Mouse (Mus musculus) olfactory bulb, adult 2 months (tissue): ENCODE measurements around the gene Pkdcc. TPM values are rescaled to one million over a fixed set of nuclear protein-coding genes. Genes with fewer than 3 reads are reported as not detected.

Experiments used
- H3K27ac ChIP-seq: fragments of 200-500 bp; 2 replicates; pipeline ENCODE4 v1.5.1; 2012; ENCODE audit warnings: low read depth, low read length; ENCODE audit not compliant: insufficient read depth
- H3K4me1 ChIP-seq: fragments of 200-500 bp; 2 replicates; pipeline ENCODE4 v1.6.1; 2012; ENCODE audit warnings: low read length; ENCODE audit not compliant: control insufficient read depth, insufficient read depth
- H3K4me3 ChIP-seq: fragments of 200-500 bp; 2 replicates; pipeline ENCODE4 v1.5.1; 2012; ENCODE audit warnings: mild to moderate bottlenecking, low read depth, low read length, moderate library complexity; ENCODE audit not compliant: insufficient read depth
- CTCF ChIP-seq: fragments of 200-500 bp; IDR thresholded peaks from 2 replicates; pipeline ENCODE4 v1.5.1; 2012; ENCODE audit warnings: low read depth, mild to moderate bottlenecking, low read length, moderate library complexity; ENCODE audit not compliant: insufficient read depth
- POLR2A ChIP-seq: fragments of 200-500 bp; IDR thresholded peaks from 2 replicates; pipeline ENCODE4 v1.6.1; 2012; ENCODE audit warnings: mild to moderate bottlenecking, low read depth, low read length, moderate library complexity; ENCODE audit not compliant: insufficient read depth
- WGBS: fragments of 180-500 bp; shearing (Covaris S2); methylation state at CpG from one replicate; pipeline ENCODE4 v1.1.7; 2018; 5-methylcytosine and 5-hydroxymethylcytosine counted together
- polyA plus RNA-seq: library from polyadenylated mRNA; stranded (reverse); fragments of >200 nt; gene quantifications from 2 replicates; pipeline ENCODE4 v1.2.4, GENCODE M21; 2012; ENCODE audit warnings: low replicate concordance; ENCODE audit not compliant: missing spikeins, insufficient read depth, insufficient read length

Gene Pkdcc
- polyA plus RNA-seq, result not detected in 2 replicates

DNA sequence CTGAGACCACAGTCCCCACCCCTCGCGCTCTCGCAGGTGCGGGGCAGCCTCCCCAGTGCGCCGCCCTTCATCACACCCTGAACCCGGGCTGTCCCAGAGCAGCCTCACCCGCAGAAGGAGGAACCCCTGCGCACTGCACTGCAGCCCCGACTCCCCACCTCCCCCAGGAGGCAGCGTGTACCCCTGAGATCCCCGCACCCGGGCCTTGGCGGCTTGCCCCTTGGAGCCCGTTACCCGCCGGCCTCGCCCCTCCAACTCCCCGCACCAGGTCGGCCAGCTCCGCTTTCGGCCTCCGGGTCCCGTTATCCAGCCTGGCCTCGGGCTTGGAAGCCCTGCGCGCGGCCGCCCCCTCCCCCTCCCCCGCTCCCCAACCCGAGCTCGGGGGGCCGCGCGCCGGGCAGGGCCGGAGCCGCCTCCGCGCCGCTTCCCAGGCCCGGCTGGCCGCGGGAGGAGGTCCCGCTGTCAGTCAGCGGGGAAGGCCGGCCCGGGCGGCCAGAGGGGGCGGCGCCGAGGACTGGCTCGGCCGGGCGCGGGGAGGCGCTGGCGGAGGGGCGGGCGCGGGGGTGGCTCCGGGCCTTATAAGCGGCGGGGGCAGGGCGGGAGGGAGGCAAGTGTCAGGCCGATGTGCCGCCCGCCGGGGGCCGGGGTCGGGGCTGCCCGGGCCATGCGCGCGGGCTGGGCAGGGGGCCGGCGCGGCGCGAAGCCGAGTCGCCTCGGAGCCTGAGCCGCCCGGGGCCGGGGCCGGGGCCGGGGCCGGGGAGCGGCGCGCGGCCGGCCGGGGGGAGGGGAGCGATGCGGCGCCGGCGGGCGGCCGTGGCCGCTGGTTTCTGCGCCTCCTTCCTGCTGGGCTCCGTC, at the start of gene Pkdcc:
Pkdcc (plus strand) TSS at position 619 of the 855 bp plus-strand sequence.
- H3K4me1 ChIP-seq, result peaks cover 24% of the 10 kb centered on the region
- no peak within 1 kb of the TSS for H3K27ac ChIP-seq
- no peak for TF ChIP-seq POLR2A
- H3K4me3 ChIP-seq, result peak within 1 kb of the TSS; percentile 62
- WGBS, result 2% methylated on average over 88 of the region's 105 CpGs

DNA sequence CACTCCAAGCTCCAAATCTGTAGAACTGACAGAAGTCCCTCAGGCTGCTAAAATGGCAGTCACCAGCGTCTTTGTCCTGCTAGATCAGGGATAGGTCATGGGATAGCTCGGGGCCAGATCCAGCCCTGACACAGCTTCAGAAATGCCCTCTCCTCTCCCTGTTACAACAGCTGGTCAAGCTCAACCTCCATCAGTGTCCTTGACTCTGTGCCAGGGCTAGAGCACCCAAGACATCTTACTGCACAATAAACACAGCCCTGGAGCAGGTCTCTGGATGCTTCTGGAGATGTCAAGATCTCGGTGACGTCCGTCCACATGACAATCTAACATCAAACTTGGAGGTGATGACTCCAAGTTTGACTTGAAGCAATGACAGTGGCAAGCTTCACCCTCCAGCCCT, 48.9 kb upstream of the Pkdcc start:
- TF ChIP-seq CTCF, result no peak
- TF ChIP-seq POLR2A, result no peak
- H3K4me1 ChIP-seq, result peaks cover 2% of the 10 kb centered on the region; the same call in 1 of the 2 replicates
- WGBS, result 87% methylated on average over 5 of the region's 5 CpGs
- no peak overlapping the region for H3K27ac ChIP-seq
- no peak overlapping the region for H3K4me3 ChIP-seq

DNA sequence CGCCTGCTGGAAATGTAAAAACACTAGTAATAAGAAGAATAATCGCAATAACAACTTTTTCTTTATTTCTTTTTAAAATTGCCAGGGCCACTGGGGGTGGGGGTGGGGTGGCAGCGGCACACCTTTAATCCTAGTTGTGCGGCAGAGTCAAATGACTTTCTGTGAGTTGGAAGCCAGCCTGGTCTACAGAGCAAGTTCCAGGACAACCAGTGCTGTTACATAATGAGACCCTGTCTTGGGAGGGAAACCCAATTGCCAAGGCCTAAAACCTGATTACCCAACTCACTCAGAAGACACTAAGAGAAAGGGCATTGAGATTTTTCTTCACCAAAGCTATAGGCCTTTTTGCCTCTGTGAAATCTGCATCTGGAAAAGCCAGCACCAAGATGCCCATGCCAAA, 38.9 kb upstream of the Pkdcc start:
- H3K4me1 ChIP-seq, result no peaks in the 10 kb centered on the region
- TF ChIP-seq POLR2A (no peak), CTCF (no peak)
- whole genome bisulfite sequencing, result 91% methylated on average over 4 of the region's 4 CpGs
- H3K27ac ChIP-seq, result no peak overlapping the region
- no peak overlapping the region for H3K4me3 ChIP-seq

DNA sequence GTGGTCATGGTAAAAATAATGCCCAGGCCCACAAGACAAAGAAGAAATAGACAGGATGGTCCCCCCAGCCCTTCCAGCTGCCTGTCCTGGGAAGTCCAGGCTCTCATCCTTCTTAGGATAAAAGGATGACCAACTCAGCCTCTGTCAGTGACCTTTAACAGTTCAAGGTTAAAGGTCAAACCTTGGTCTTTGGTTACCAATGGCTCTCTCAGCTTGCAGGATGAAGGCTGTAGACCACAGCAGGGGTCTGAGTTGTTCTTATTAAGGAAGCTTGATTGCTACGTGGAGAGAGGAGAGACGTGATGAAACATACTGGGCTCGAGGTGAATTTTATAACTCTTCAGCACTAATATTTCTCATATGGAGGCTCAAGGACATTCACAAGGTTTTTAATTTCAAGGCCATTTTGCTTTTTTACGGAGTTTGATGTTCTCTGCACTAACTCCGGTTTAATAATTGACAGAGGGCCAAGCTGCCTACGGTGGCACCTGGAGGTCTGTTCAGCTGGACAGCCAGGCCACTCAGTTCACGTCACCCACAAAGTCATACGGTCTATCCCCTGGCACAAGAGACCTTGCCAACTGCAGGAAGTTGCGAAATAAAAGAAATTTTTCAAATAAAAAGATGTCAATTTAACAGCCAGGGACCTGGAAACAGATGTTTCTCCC, 36.5 kb upstream of the Pkdcc start:
- H3K27ac ChIP-seq, result no peak overlapping the region
- TF ChIP-seq POLR2A, result no peak
- TF ChIP-seq CTCF, result no peak
- 90% methylated on average over 9 of the region's 9 CpGs for WGBS

DNA sequence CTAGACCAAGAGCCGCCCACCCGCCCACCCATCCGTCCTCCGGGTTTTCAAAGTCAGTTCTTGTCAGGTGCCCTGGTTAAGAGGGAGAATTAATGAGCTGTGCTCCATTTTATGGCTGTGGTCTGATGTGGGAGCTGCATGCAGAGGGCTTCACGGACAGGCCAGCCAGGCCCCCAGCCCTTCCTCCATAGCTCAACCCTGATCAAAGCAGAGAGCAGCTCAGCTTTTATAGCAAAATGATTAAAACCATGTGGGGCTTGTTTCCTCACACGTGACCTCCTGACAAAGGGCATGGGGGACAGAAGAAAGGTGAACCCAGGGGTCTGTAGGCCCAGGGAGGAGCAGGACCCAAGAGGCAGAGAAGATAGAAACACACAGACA, 36.0 kb upstream of the Pkdcc start:
- no peak for TF ChIP-seq POLR2A
- no peak for TF ChIP-seq CTCF
- WGBS, result 79% methylated on average over 6 of the region's 6 CpGs
- Histone ChIP-seq H3K27ac (no peak overlapping the region), H3K4me1 (no peaks in the 10 kb centered on the region), H3K4me3 (no peak overlapping the region)

More for the DNA sequence above, 36.5 kb upstream of the Pkdcc start:
- Histone ChIP-seq H3K4me3 (no peak overlapping the region), H3K4me1 (no peaks in the 10 kb centered on the region)

DNA sequence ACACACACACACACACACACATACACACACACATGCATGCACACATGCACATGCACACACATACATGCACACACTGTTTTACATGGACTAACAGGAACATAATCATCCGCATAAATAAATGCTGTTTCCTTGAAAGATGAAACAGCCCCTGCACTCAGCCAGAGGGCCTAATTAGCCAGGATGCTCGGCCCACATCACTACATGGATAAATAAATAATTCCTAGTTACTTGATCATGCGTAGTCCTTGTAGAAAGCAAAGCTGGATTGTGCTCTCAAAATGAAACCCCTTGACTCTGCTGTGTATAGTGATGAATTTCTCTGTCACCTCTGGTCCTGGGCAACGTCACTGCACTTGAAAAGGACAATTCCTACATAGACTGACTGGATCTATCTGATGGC, 35.5 kb upstream of the Pkdcc start:
- Histone ChIP-seq H3K4me3 (no peak overlapping the region), H3K4me1 (no peaks in the 10 kb centered on the region), H3K27ac (no peak overlapping the region)
- TF ChIP-seq POLR2A (no peak), CTCF (no peak)
- WGBS, result 70% methylated on average over 4 of the region's 4 CpGs

DNA sequence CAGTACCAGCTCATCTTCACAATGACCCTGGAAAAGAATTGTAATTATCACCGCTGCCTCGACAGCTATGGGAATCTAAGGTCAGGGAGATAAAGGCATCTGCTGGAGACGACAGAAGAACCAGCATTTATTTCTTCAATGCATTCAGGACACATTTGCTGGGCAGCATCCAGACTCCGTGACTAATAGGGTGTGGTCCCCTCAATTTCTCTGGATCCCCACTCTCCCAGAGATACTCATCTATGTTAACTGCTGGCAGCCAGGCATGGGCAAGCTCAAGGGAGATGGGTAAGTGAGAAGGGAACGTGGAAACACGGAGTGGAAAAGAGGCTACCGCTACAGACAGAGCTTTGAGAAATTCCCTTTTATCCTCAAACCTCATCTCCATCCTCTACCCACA, 34.0 kb upstream of the Pkdcc start:
- H3K4me3 ChIP-seq, result no peak overlapping the region
- no peaks in the 10 kb centered on the region for H3K4me1 ChIP-seq
- no peak overlapping the region for H3K27ac ChIP-seq
- TF ChIP-seq POLR2A (no peak), CTCF (no peak)
- 79% methylated on average over 7 of the region's 7 CpGs for WGBS

DNA sequence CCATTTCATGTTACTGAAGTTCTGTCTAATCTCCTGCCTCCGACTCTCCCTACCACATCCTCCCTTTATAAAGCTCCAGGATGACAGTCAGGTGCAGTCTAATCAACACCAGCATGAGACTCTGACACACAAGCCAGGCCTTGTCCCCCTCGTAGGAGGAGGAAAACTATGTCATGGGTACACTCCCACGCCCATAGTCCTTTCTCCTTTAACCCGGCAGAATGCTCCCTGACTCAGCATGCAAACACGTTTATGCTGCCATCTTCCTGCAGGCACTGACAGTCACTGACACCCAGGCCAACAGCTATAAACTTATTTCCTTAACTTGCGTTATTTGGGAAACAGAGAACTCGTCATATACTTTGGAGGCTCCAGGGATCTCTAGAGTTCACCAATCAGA, 33.5 kb upstream of the Pkdcc start:
- no peak for TF ChIP-seq POLR2A
- no peak for TF ChIP-seq CTCF
- H3K4me1 ChIP-seq, result no peaks in the 10 kb centered on the region
- WGBS, result 85% methylated on average over 7 of the region's 7 CpGs
- H3K27ac ChIP-seq, result no peak overlapping the region
- H3K4me3 ChIP-seq, result no peak overlapping the region

DNA sequence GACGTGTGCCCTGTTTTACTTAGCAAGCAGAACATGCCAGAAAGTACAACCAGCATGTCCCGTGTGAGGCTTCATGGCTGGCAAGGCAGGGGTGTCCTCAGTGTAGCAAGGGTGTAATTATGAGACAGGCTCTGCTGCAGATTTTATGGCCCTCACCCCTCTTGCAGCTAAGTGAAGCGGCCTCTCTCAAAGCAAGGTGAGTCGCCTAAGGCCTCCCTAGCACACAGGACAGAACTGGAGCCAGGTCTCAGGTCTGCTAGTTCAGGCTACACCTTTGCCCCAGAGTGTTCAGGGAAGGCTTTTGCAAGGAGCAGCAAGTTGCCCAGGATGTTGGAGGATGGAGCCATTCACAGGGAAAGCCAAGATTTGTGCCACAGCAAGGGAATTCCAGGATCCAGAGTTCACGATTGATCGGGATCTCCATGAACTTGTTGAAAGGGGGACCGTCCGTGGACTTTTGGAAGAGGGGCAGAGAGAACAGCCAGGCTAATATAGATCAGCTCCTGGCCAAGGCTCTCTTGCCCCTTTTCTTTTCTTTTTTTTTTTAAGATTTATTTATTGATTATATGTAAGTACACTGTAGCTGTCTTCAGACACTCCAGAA, 32.9 kb upstream of the Pkdcc start:
- no peaks in the 10 kb centered on the region for H3K4me1 ChIP-seq
- no peak overlapping the region for H3K27ac ChIP-seq
- no peak overlapping the region for H3K4me3 ChIP-seq
- no peak for TF ChIP-seq CTCF
- no peak for TF ChIP-seq POLR2A
- 84% methylated on average over 8 of the region's 8 CpGs for WGBS
